Mouse (Mus musculus) left cerebral cortex, postnatal 10 days (tissue): ENCODE measurements around the gene Tnfrsf11a. TPM values are rescaled to one million over a fixed set of nuclear protein-coding genes. Genes with fewer than 3 reads are reported as not detected.
"Not testable (repeated sequence)": the region's sequence is repeated elsewhere in the genome, so short reads cannot be mapped to it uniquely, and the experiment has no call there.

Experiments
- DNase-seq, 2 experiments: peaks; one replicate each; pipeline ENCODE4 v3.0.0; 2021 to 2022; ENCODE audit warnings: low spot score in 2 of 2, mixed read lengths in 1 of 2; ENCODE audit errors: extremely low spot score in 1 of 2
- intact Hi-C: fragments of 180-260 bp; cut with DNase I; formaldehyde crosslinking; loops from one replicate; pipeline ENCODE4 v1.15.1; 2025
- total RNA-seq, 2 experiments: library from RNA; stranded (reverse); gene quantifications; 2 replicates each; pipeline ENCODE4 v1.2.3; 2021

The Tnfrsf11a gene
- total RNA-seq: 1 to 10 TPM; 7.9 to 8.7 TPM

DNA sequence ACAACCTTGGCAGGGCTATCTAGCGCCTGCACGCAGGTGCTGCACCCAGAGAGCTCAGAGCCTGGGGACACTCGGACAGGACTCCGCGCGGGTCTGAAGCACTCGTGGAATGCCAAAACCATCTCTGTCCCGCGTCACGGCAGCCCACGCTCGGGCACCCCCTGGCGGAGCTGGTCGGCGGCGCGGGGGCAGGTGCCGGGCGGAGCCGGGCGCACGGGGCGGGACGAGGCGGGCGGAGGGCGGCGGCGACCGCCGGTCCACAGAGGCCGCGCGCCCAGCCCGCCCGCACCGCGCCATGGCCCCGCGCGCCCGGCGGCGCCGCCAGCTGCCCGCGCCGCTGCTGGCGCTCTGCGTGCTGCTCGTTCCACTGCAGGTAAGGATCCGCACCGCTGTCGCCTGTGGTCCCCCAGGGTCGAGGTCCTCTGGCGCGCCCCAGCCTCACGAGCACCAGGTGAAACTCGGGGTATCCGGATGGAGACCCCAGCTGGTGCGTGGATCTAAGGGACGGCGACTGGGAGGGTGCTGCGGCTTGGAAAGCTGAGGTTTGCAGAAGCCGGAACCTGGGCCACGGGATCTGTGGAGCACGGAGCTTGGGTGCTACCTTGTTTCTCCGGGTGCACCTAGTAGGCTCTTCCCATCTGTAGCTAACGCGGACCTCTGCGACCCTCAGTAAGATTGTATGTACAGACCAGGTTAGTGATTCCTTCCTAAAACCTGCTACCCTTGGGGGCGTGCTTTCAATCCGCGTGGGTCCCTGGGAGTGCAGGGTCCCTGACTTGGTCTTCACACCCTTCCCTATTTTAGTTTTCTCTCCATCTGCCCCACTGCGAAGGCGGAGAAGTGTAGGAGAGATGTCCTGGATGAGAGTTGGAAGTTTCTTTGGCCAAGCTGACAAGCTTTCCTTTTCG, at the start of gene Tnfrsf11a:
Tnfrsf11a (plus strand) TSS at position 262 of the 908 bp plus-strand sequence.
- DNase-seq: peak; percentile 29 to 75
- intact Hi-C loops: loop anchor here (5.0 kb wide), 1 partner anchor 212 kb away; the partner anchor contains the start of gene Zcchc2

- intact Hi-C loops: no loop called here
- DNase-seq: no peak
Measured at GRCm38 (mm10) chr1:105735318-105735717, 45.2 kb upstream of the Tnfrsf11a start.

DNA sequence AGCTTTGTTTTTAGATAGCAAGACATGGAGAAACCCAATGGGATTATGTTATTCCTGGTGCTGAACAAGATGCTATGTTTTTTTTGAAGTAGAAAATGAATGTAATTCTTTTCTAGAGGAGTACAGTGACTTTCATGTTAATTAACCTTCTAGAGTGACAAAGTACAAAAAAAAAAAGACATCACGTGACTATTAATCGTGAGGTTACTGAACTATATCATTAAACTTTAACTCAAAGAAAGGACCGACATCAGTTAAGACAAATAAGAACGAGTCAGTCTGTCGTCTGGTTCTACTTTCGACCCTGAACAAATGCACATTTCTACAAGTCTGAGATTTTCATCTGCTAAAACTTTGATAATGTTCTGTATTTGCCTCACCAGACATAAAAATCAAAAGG, 42.2 kb upstream of the Tnfrsf11a start:
- intact Hi-C loops: no loop called here
- DNase-seq: no peak

DNA sequence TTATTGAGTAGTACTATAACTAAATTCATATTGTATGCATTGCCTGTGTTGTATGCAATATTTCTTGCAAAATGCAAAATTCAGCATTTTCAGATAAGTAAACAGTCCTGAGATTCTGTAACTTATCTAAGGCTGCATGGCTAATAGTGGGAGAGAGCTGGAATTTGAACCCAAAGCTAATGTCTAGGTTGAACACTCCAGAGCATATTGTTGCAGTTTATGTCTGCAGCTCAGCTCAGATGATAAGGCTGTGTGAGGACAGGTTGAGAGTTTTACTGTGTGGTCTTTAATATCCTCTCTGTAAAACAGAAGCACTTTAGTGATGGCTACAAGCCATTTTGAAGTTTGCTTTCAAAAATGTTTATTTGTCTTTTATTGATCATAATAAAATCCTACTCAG, 41.0 kb upstream of the Tnfrsf11a start:
- DNase-seq: no peak
- intact Hi-C loops: no loop called here

DNA sequence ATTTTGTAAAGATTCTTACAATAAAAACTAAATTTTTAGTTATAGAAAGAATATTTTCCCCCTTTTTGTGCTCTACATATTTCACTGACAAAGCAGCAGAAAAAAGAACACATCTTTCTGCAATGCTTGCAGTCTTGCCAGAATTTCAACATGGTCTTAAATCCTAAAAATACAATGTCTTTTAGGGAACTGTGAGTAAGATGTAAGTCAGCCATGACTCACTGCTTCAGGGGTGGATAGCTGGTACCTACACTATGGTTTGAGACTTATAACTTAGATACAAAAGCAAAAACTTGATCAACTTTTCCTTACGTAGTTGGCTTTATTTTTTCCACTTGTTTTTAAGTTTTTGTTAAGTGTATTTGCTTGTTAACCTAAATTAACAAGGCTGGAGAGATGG, 38.0 kb upstream of the Tnfrsf11a start:
- no peak for DNase-seq
- intact Hi-C loops: loop anchor here (10.0 kb wide), 1 partner anchor 282 kb away; no protein-coding TSS in a partner anchor

GRCm38 (mm10) chr1:105746444-105746843, 34.1 kb upstream of the Tnfrsf11a start:
- DNase-seq: no peak
- intact Hi-C loops: loop anchor here (5.0 to 10.0 kb wide), 2 partner anchors 246 to 278 kb away; partner anchors contain the start of gene Zcchc2

DNA sequence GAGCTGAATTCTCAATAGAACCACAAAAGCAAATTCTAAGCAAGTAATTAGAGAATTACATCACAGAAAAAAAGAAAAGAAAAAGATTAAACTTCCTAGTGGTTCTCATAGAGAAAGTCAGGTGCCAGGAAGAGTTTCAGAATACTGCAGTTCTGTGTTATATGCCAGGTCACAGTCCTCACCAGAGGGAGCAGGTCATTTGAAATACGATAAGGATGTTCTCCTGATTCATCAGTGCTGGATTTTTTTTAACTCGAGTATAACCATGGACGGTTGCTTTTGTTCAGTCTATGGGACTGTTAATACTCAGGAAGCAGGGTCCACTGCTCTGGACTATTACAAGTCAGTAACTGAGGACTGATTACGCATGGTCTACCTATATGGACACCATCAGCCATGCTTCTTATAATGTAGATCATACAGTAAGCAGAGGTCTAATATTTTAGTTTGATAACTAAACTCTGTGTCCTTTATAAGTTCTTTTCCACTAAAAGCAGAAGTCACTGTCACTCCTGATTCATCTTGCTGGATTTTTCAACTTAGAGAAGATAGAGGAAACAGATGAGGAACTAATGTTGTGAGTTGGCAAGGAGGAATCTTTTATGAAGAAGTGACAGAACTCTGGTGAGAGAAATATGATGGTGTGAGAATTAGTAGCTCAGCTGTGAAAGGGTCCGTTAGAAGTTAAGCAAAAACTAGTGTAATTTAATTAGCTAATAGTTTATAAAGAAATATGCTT, 33.5 kb upstream of the Tnfrsf11a start:
- intact Hi-C loops: loop anchor here (5.0 to 10.0 kb wide), 2 partner anchors 245 to 278 kb away; partner anchors contain the start of gene Zcchc2
- no peak for DNase-seq

DNA sequence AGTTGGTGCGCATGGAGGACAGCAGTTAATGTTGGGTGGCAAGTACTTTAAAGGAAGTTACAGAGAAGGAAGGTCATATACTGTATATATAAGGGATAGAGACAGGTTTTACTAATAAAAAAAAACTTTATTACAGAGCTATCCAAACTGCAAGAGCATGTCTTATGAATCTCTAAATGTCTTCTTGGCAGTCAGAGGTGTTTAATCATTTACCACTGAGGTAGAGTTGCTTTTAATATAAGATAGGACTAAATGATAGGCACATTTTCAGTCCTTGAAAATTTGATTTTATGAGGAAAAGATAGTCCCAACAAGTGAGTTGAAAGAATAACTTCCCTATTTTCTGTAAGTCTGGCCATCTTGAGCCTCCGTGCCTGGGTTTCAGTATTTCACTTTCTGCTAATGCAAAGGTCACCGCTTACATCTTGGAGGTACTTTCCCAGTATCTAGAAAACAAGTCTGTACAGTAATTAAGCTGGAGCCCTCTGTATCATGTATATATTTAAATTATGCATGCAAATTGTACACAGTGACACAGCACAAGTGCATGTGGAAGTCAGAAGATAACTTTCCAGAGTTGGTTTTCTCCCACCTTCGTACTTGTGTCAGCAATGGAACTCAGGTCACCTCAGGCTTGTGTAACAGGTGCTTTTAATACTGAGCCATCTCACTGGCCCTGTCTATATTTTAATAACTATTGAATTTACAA, 32.3 kb upstream of the Tnfrsf11a start:
- intact Hi-C loops: loop anchor here (5.0 to 10.0 kb wide), 2 partner anchors 244 to 277 kb away; partner anchors contain the start of gene Zcchc2
- DNase-seq: no peak

DNA sequence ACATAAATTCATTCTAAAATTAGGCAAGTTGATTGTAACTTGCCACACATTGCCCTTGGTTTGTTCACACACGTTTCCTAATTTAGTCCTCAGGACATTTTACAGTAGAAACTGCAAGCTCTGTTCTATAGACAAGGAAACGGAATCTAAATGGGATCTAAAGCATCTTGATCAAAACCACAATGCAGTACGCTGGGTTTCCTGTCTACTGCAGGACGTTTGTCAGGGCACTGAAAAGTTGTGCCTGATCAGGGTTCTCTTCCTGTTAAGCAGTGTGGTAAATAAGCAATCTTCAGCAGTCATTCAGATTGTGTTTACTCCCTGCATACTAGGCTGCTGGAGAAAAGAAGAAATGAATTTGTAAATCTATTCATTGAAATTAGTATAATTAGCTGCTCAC, 28.3 kb upstream of the Tnfrsf11a start:
- no peak for DNase-seq
- intact Hi-C loops: no loop called here

DNA sequence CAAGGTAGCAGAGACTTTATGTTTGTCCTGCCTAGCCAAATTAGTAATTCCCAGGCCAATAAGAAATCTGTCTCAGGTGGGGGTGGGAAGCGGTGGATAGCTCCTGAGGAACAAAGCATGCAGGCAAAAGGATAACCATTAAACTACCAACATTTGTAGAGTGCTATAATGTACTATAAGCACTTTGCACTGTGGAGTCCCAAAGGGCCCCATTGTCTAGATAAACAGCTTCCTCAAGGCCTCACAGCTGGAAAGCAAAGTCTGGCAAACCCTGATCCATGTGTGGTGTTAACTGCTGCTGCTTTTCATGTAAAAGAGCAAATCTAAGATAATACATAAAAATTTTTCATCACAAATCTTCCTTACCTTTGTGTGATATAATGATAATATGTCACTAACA, 27.6 kb upstream of the Tnfrsf11a start:
- DNase-seq: no peak
- intact Hi-C loops: no loop called here

DNA sequence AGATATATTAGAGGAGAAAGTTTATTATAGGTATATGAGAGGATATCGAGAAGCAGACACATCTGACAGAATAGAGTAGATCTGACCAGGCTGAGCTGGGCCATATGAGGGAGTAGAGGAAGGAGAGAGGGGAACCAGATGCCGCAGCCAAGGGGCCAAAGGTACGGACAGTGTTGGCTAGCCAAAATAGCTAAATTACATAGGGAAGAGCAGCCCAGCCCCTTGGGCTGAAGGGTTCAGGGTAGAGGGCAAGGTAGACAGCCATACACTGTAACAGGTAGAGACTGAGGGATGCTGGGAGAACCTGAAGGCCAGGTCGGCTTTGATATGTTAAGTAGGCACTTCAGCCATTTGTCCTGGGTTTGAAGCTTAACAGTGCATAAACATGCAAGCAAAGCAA, 21.7 kb upstream of the Tnfrsf11a start:
- no peak for DNase-seq
- intact Hi-C loops: no loop called here

GRCm38 (mm10) chr1:105759422-105760165, 20.9 kb upstream of the Tnfrsf11a start:
- DNase-seq: no peak
- intact Hi-C loops: no loop called here

- DNase-seq: no peak
- intact Hi-C loops: no loop called here
Measured at GRCm38 (mm10) chr1:105765586-105765985, 14.9 kb upstream of the Tnfrsf11a start.

DNA sequence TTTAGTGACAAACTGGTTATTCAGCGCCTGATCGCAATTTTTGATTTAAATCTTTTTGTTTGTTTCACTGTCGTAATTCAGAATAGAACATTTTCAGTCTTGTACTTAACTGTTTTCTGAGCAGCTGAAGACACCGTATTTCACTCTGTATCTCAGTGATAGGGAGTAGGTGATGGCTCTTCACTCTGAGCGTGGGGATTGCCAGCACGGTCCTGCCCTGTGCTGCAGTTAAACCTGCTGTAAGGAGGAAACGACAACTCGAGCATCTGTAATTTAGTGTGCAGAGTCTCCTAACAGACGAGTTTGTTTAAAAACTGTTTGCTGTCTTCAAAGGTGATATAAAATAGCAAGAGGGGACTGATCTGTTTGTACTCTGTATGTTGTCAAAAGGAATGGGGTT, 14.4 kb upstream of the Tnfrsf11a start:
- intact Hi-C loops, DNase-seq: not testable (repeated sequence)

DNA sequence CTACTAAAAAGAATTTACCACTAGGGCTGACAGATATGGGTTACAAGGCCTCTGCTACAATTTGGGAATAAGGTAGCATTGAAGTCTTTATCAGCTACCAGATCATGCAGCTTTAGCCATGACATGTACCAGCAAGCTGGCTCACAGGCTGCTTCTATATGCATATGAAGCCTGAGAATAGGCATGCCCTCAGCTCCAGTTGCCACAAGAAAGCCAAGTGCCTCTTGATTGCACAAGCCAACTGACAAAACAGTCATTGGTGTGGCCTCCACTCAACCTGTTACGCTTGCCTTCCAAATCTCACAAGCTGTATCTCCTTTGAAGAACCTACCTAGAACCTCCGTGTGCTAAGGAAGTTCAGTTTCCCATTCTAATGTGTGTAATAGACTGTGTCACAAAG, 12.1 kb upstream of the Tnfrsf11a start:
- intact Hi-C loops: no loop called here
- no peak for DNase-seq

- intact Hi-C loops: no loop called here
- no peak for DNase-seq
Measured at GRCm38 (mm10) chr1:105770685-105771084, 9.8 kb upstream of the Tnfrsf11a start.

- intact Hi-C loops: no loop called here
- DNase-seq: no peak
Measured at GRCm38 (mm10) chr1:105776426-105776825, 4.1 kb upstream of the Tnfrsf11a start.

DNA sequence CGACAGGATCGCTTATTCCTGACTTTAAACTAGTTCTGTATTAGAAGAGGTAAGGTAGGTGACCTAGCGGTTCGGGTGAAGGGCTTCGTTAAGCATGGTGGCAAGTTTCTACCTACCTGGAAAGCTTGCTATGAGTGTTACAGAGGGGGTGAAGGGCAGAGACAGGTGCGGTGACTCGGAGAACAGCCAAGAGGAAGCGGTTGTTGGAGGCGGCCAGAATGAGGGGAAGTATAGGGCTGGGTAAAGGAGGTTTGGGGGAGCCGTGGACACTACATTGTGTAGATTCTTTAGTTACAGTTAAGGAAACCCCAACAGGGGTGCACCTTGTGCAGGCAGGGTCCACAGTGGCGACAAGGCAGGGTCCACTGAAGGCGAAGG, 450 bp upstream of the Tnfrsf11a start:
- intact Hi-C loops: loop anchor here (5.0 kb wide), 1 partner anchor 212 kb away; the partner anchor contains the start of gene Zcchc2
- DNase-seq: no peak
